Mouse (Mus musculus): ENCODE measurements at regions not wholly inside any gene's neighbourhood (a gene's known extent, or its start where the extent isn't known, plus 50 kb on each side); places are given as distances from the start of the nearest gene placed in this dataset.

GRCm38 (mm10) chr19:27599639-27600308 lies 170.1 kb upstream of the Pum3 start:
- WGBS: 55% methylated on average over 10 of the region's 10 CpGs
- ATAC-seq (replicated peaks; ENCODE audit: low FRiP score, low read depth) (no peak), DNase-seq (ENCODE audit: low spot score) (no peak)
- no peak overlapping the region for H3K4me2 ChIP-seq (ENCODE audit: low read length)
- no peak overlapping the region for H3K9ac ChIP-seq (ENCODE audit: low read depth, low read length)
- H3K4me3 ChIP-seq (replicated peaks; ENCODE audit: low read depth, low read length): no peak overlapping the region
- TF ChIP-seq CTCF (IDR thresholded peaks at IDR 0.05; ENCODE audit: low read depth): no peak
- no peaks in the 10 kb centered on the region for H3K4me1 ChIP-seq (replicated peaks; ENCODE audit: insufficient read depth, low read length)
- H3K36me3 ChIP-seq (ENCODE audit: insufficient read depth, low read length): no peaks in the 10 kb centered on the region
- H3K9me3 ChIP-seq (replicated peaks; ENCODE audit: low read length): no peaks in the 10 kb centered on the region
- no peak overlapping the region for H3K27ac ChIP-seq
- no peaks in the 10 kb centered on the region for H3K27me3 ChIP-seq (ENCODE audit: insufficient read depth, low read length)

GRCm38 (mm10) chr19:27598350-27598749 lies 168.7 kb upstream of the Pum3 start:
- H3K27ac ChIP-seq: no peak overlapping the region
- ATAC-seq (replicated peaks; ENCODE audit: low FRiP score, low read depth) (no peak), DNase-seq (ENCODE audit: low spot score) (no peak)
- no peak for TF ChIP-seq CTCF (IDR thresholded peaks at IDR 0.05; ENCODE audit: low read depth)
- H3K9ac ChIP-seq (ENCODE audit: low read depth, low read length): no peak overlapping the region
- H3K36me3 ChIP-seq (ENCODE audit: insufficient read depth, low read length): no peaks in the 10 kb centered on the region
- no peaks in the 10 kb centered on the region for H3K9me3 ChIP-seq (replicated peaks; ENCODE audit: low read length)
- WGBS: 83% methylated on average over 5 of the region's 5 CpGs
- no peak overlapping the region for H3K4me2 ChIP-seq (ENCODE audit: low read length)
- H3K4me1 ChIP-seq (replicated peaks; ENCODE audit: insufficient read depth, low read length): no peaks in the 10 kb centered on the region
- H3K27me3 ChIP-seq (ENCODE audit: insufficient read depth, low read length): no peaks in the 10 kb centered on the region
- no peak overlapping the region for H3K4me3 ChIP-seq (replicated peaks; ENCODE audit: low read depth, low read length)

GRCm38 (mm10) chr19:27585566-27585965 lies 155.9 kb upstream of the Pum3 start:
- H3K4me3 ChIP-seq (replicated peaks; ENCODE audit: low read depth, low read length): no peak overlapping the region
- H3K27ac ChIP-seq: no peak overlapping the region
- WGBS: 74% methylated on average over 6 of the region's 6 CpGs
- H3K9me3 ChIP-seq (replicated peaks; ENCODE audit: low read length): no peaks in the 10 kb centered on the region
- no peak overlapping the region for H3K9ac ChIP-seq (ENCODE audit: low read depth, low read length)
- no peak for TF ChIP-seq CTCF (IDR thresholded peaks at IDR 0.05; ENCODE audit: low read depth)
- no peaks in the 10 kb centered on the region for H3K27me3 ChIP-seq (ENCODE audit: insufficient read depth, low read length)
- no peaks in the 10 kb centered on the region for H3K36me3 ChIP-seq (ENCODE audit: insufficient read depth, low read length)
- H3K4me2 ChIP-seq (ENCODE audit: low read length): no peak overlapping the region
- DNase-seq (ENCODE audit: low spot score) (no peak), ATAC-seq (replicated peaks; ENCODE audit: low FRiP score, low read depth) (no peak)
- no peaks in the 10 kb centered on the region for H3K4me1 ChIP-seq (replicated peaks; ENCODE audit: insufficient read depth, low read length)

GRCm38 (mm10) chr19:27582111-27582500 lies 152.5 kb upstream of the Pum3 start:
- Histone ChIP-seq H3K9ac (ENCODE audit: low read depth, low read length) (no peak overlapping the region), H3K4me3 (replicated peaks; ENCODE audit: low read depth, low read length) (no peak overlapping the region), H3K27ac (no peak overlapping the region), H3K9me3 (replicated peaks; ENCODE audit: low read length) (no peaks in the 10 kb centered on the region), H3K36me3 (ENCODE audit: insufficient read depth, low read length) (no peaks in the 10 kb centered on the region), H3K4me1 (replicated peaks; ENCODE audit: insufficient read depth, low read length) (no peaks in the 10 kb centered on the region), H3K4me2 (ENCODE audit: low read length) (no peak overlapping the region), H3K27me3 (ENCODE audit: insufficient read depth, low read length) (no peaks in the 10 kb centered on the region)
- ATAC-seq (replicated peaks; ENCODE audit: low FRiP score, low read depth): no peak
- no peak for DNase-seq (ENCODE audit: low spot score)
- TF ChIP-seq CTCF (IDR thresholded peaks at IDR 0.05; ENCODE audit: low read depth): no peak
- 71% methylated on average over 8 of the region's 8 CpGs for WGBS

GRCm38 (mm10) chr19:27581362-27582110 lies 151.9 kb upstream of the Pum3 start:
- Histone ChIP-seq H3K4me2 (ENCODE audit: low read length) (no peak overlapping the region), H3K36me3 (ENCODE audit: insufficient read depth, low read length) (no peaks in the 10 kb centered on the region), H3K27me3 (ENCODE audit: insufficient read depth, low read length) (no peaks in the 10 kb centered on the region), H3K4me1 (replicated peaks; ENCODE audit: insufficient read depth, low read length) (no peaks in the 10 kb centered on the region), H3K4me3 (replicated peaks; ENCODE audit: low read depth, low read length) (no peak overlapping the region), H3K9ac (ENCODE audit: low read depth, low read length) (no peak overlapping the region), H3K9me3 (replicated peaks; ENCODE audit: low read length) (no peaks in the 10 kb centered on the region), H3K27ac (no peak overlapping the region)
- DNase-seq (ENCODE audit: low spot score) (peak; percentile 35), ATAC-seq (replicated peaks; ENCODE audit: low FRiP score, low read depth) (no peak)
- 64% methylated on average over 6 of the region's 6 CpGs for WGBS
- TF ChIP-seq CTCF (IDR thresholded peaks at IDR 0.05; ENCODE audit: low read depth): no peak

GRCm38 (mm10) chr19:27576478-27576877 lies 146.9 kb upstream of the Pum3 start:
- Histone ChIP-seq H3K9me3 (replicated peaks; ENCODE audit: low read length) (no peaks in the 10 kb centered on the region), H3K4me1 (replicated peaks; ENCODE audit: insufficient read depth, low read length) (no peaks in the 10 kb centered on the region), H3K27me3 (ENCODE audit: insufficient read depth, low read length) (no peaks in the 10 kb centered on the region), H3K4me2 (ENCODE audit: low read length) (no peak overlapping the region), H3K4me3 (replicated peaks; ENCODE audit: low read depth, low read length) (no peak overlapping the region), H3K36me3 (ENCODE audit: insufficient read depth, low read length) (no peaks in the 10 kb centered on the region), H3K9ac (ENCODE audit: low read depth, low read length) (no peak overlapping the region), H3K27ac (no peak overlapping the region)
- no peak for TF ChIP-seq CTCF (IDR thresholded peaks at IDR 0.05; ENCODE audit: low read depth)
- DNase-seq (ENCODE audit: low spot score) (no peak), ATAC-seq (replicated peaks; ENCODE audit: low FRiP score, low read depth) (no peak)
